Comparison of ENCODE assay signal across 1 mouse cellular context in the genomic region with DNA sequence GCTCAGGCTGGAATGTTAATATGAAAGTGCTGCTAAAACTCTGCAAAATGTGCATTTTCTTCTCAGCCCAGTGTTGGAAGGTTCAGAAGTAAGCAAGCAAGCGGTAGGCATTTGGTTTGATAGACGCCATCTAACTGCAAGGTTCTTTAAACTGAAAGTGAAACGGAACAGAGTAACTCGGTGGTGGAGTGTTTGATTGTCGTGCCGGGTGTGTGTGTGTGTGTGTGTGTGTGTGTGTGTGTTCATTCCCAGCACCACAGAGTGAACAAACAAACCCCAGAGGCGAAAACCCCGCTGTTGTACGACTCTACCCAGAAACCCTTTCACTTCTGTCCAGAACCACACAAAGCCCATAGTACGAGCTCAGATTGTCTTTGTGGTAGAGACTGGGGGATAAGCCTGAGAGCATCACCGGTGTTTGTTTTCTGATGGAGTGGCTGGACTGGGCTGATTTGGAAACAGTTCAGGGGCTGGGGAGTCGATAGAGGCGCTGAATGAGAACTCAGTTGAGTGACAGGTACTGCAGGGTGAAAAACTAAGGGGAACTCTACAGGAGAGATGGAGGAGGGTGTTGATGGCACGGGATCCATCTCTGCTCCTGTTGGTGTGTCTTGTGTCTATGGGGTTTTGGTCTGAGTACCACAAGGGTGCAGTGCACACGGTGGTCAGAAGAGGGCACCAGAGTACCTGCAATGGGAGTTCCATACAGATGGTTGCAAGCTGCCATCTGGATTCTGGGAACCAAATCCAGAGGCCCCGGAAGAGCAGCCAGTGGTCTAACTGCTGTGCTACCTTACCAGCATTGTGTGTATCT.
TF ChIP-seq lines count a peak whose summit lies in the region.

No protein-coding gene starts in this region.

TF ChIP-seq in CH12.LX, 34 proteins besides CTCF, POLR2A, EP300 and RAD21:
- TF ChIP-seq GABPA (IDR thresholded peaks at IDR 0.05; ENCODE audit: insufficient replicate concordance, low read depth, low read length) (no peak), MXI1 (IDR thresholded peaks at IDR 0.05; ENCODE audit: low read depth, low read length) (peak; percentile 78; the same call in 1 of the 2 replicates), E2F4 (IDR thresholded peaks at IDR 0.05; ENCODE audit: insufficient replicate concordance, low read depth, low read length) (no peak), ELF1 (IDR thresholded peaks at IDR 0.05; ENCODE audit: low read depth, low read length) (peak; percentile 49; the same call in 1 of the 2 replicates), RCOR1 (conservative IDR thresholded peaks at IDR 0.05; ENCODE audit: low read depth, low read length) (0 out of 2 replicates have a peak, but pooled peaks have one; percentile 56), CHD1 (IDR thresholded peaks at IDR 0.05; ENCODE audit: low read depth, low read length) (peak; percentile 32; the same call in 1 of the 2 replicates), ZKSCAN1 (IDR thresholded peaks at IDR 0.05; ENCODE audit: borderline replicate concordance, low read depth, low read length) (no peak), BHLHE40 (IDR thresholded peaks at IDR 0.05; ENCODE audit: low read depth, low read length) (peak; percentile 86), ZMIZ1 (IDR thresholded peaks at IDR 0.05; ENCODE audit: low read depth, low read length) (no peak), HCFC1 (IDR thresholded peaks at IDR 0.05; ENCODE audit: low read depth, low read length) (no peak), MAX (IDR thresholded peaks at IDR 0.05; ENCODE audit: low read length) (peak; percentile 70), UBTF (IDR thresholded peaks at IDR 0.05; ENCODE audit: low read depth, low read length) (no peak), MEF2A (IDR thresholded peaks at IDR 0.05; ENCODE audit: borderline replicate concordance, low read depth, low read length) (0 out of 2 replicates have a peak, but pooled peaks have one; percentile 42), MAZ (IDR thresholded peaks at IDR 0.05; ENCODE audit: low read depth, low read length) (peak; percentile 40; the same call in 1 of the 2 replicates), CHD2 (IDR thresholded peaks at IDR 0.05; ENCODE audit: low read length) (no peak), NRF1 (IDR thresholded peaks at IDR 0.05; ENCODE audit: low read depth, low read length) (0 out of 2 replicates have a peak, but pooled peaks have one; percentile 3), ETS1 (conservative IDR thresholded peaks at IDR 0.05; ENCODE audit: low read depth, low read length) (peak; percentile 40; the same call in 1 of the 2 replicates), TCF12 (IDR thresholded peaks at IDR 0.05; ENCODE audit: low read depth, low read length) (peak; percentile 54; the same call in 1 of the 2 replicates), SMC3 (IDR thresholded peaks at IDR 0.05; ENCODE audit: low read depth, low read length) (peak; percentile 69), JUND (conservative IDR thresholded peaks at IDR 0.05; ENCODE audit: low read depth, low read length) (0 out of 2 replicates have a peak, but pooled peaks have one; percentile 9), IRF4 (IDR thresholded peaks at IDR 0.05; ENCODE audit: low read depth, low read length) (peak; percentile 42), USF1 (IDR thresholded peaks at IDR 0.05; ENCODE audit: low read depth, low read length) (no peak), NELFE (IDR thresholded peaks at IDR 0.05; ENCODE audit: low read depth, low read length) (peak; percentile 65), SIN3A (IDR thresholded peaks at IDR 0.05; ENCODE audit: low read length) (peak; percentile 89), MYC (IDR thresholded peaks at IDR 0.05; ENCODE audit: low read depth, low read length) (peak; percentile 46; the same call in 1 of the 2 replicates), ZC3H11A (IDR thresholded peaks at IDR 0.05; ENCODE audit: low read depth, low read length) (peak; percentile 15; the same call in 1 of the 2 replicates)
